Mouse (Mus musculus): ENCODE results near the gene Anxa2.

- TF ChIP-seq CTCF (IDR thresholded peaks at IDR 0.05; ENCODE audit: borderline replicate concordance, control insufficient read depth, extremely low read depth, insufficient read depth, low read length, poor library complexity): no peak
- no peak for TF ChIP-seq POLR2A (IDR thresholded peaks at IDR 0.05; ENCODE audit: control insufficient read depth, extremely low read depth, insufficient read depth, low read length, poor library complexity)
These were observed 35.1 kb downstream of the Anxa2 start for GRCm38 (mm10) chr9:69488510-69488909.
